Mouse (Mus musculus) retina, postnatal 1 day (tissue): ENCODE measurements at regions not wholly inside any gene's neighbourhood (a gene's known extent, or its start where the extent isn't known, plus 50 kb on each side); places are given as distances from the start of the nearest gene placed in this dataset.

Experiments used
- DNase-seq: peaks from one replicate; pipeline ENCODE4 v3.0.0-alpha.2; 2012

- no peak for DNase-seq
These were observed 2258.0 kb downstream of the 4930444P10Rik start for GRCm38 (mm10) chr1:13834860-13835840.

GRCm38 (mm10) chr1:13807786-13808185, 2285.3 kb downstream of the 4930444P10Rik start:
- no peak for DNase-seq

GRCm38 (mm10) chr1:13800460-13800859, 2292.7 kb downstream of the 4930444P10Rik start:
- no peak for DNase-seq

- DNase-seq = no peak
These were observed 2294.3 kb downstream of the 4930444P10Rik start for GRCm38 (mm10) chr1:13798848-13799247.

GRCm38 (mm10) chr1:13795196-13795595, 2297.9 kb downstream of the 4930444P10Rik start:
- no peak for DNase-seq

GRCm38 (mm10) chr1:13789318-13790085, 2303.6 kb downstream of the 4930444P10Rik start:
- peak; percentile 79 for DNase-seq

- DNase-seq = no peak
These were observed 2306.1 kb downstream of the 4930444P10Rik start for GRCm38 (mm10) chr1:13787016-13787415.

- peak; percentile 78 for DNase-seq
These were observed 2308.7 kb downstream of the 4930444P10Rik start for GRCm38 (mm10) chr1:13784396-13784795.

- no peak for DNase-seq
These were observed 2310.5 kb downstream of the 4930444P10Rik start for GRCm38 (mm10) chr1:13782633-13783032.

GRCm38 (mm10) chr1:13772106-13772505, 2321.0 kb downstream of the 4930444P10Rik start:
- DNase-seq = no peak

- peak; percentile 28 for DNase-seq
These were observed 2322.1 kb downstream of the 4930444P10Rik start for GRCm38 (mm10) chr1:13771014-13771463.

- DNase-seq = no peak
These were observed 2338.6 kb downstream of the A830018L16Rik start for GRCm38 (mm10) chr1:13752479-13752878.

GRCm38 (mm10) chr1:13751381-13751780, 2337.5 kb downstream of the A830018L16Rik start:
- DNase-seq = no peak
